Mouse (Mus musculus) left cerebral cortex, postnatal 36 days (tissue): ENCODE data around the gene Rab10. TPM values are rescaled to one million over a fixed set of nuclear protein-coding genes. Genes with fewer than 3 reads are reported as not detected.
A peak's percentile ranks its signal among the peaks of the same experiment; 100 is the strongest.

Source experiments
- DNase-seq, 2 experiments: peaks; one replicate each; pipeline ENCODE4 v3.0.0; 2021 to 2022; ENCODE audit warnings: low spot score in 2 of 2, mixed read lengths in 1 of 2
- intact Hi-C: fragments of 180-260 bp; cut with DNase I; formaldehyde crosslinking; loops from one replicate; pipeline ENCODE4 v1.15.1; 2025
- total RNA-seq, 2 experiments: library from RNA; stranded (reverse); gene quantifications; 2 replicates each; pipeline ENCODE4 v1.2.3; 2021

Rab10 gene
- total RNA-seq, 2 experiments from 2014 or later = 134 to 144 TPM

DNA sequence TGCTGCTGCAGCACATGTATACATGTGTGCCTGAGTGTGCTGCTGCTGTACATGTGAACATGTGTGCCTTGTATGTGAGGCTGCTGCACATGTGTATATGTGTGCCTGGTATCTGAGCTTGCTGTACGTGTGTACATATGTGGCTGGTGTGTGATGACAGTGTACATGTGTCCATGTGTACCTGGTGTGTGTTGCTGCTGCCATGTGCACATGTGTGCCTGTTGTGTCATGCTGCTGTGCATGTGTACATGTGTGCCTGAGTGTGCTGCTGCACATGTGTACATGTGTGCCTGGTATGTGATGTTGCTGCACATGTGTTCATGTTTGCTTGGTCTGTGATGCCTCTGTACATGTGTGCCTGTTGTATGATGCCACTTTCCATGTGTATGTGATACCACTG, 70.2 kb downstream of the Rab10 start:
- intact Hi-C loops = no loop called here

DNA sequence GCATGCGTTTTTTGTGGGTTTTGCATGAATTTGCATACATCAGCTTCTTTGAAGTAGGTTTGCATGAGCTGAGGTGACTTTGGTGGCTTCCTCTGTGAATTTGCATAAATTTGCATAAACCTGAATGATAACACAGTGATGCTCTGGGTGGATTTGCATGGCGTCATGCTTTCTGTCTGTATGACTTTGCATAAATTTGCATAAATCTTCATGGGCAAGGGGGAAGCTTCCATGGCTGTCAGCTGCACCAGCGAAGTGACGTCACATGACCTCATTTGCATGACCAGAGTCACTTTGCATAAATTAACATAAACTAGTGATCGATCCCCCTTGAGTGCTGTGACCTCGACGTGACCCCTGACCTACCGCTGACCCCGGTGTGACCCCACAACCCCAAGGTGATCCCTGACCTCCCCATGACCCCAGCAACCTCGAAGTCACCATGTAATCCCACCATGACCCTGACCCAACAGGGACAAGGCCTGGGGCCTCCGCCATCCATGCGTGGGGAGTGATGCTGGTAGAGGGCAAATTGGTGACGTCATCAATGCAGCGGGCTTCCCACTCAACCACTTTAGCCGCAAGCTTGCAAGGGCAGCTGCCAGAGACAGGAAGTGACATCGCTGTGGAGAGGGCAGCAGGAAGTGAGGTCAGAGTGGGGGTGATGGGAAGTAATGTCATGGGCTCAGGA, 71.3 kb downstream of the Rab10 start:
- intact Hi-C loops = no loop called here
- no peak for DNase-seq

More for the DNA sequence above, 70.2 kb downstream of the Rab10 start:
- DNase-seq = no peak

DNA sequence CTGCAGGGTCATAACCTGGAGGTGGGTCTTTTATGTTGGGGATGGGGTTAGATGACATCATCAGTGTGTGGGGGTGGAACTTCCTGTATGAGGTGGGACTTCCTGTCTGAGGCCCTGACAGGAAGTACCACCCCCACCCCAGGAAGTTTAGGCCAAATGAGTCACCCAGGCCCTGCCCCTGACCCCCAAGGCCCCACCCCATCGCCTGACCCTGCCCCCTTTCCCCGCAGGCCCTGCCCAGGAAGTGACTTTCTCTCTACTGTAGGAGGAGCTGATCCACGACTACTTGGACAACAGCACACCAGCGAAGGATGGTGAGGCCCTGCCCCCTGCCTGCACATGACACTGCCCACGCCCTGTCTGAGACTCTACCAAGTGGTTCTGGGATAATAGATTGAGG, 72.0 kb downstream of the Rab10 start:
- DNase-seq = no peak

DNA sequence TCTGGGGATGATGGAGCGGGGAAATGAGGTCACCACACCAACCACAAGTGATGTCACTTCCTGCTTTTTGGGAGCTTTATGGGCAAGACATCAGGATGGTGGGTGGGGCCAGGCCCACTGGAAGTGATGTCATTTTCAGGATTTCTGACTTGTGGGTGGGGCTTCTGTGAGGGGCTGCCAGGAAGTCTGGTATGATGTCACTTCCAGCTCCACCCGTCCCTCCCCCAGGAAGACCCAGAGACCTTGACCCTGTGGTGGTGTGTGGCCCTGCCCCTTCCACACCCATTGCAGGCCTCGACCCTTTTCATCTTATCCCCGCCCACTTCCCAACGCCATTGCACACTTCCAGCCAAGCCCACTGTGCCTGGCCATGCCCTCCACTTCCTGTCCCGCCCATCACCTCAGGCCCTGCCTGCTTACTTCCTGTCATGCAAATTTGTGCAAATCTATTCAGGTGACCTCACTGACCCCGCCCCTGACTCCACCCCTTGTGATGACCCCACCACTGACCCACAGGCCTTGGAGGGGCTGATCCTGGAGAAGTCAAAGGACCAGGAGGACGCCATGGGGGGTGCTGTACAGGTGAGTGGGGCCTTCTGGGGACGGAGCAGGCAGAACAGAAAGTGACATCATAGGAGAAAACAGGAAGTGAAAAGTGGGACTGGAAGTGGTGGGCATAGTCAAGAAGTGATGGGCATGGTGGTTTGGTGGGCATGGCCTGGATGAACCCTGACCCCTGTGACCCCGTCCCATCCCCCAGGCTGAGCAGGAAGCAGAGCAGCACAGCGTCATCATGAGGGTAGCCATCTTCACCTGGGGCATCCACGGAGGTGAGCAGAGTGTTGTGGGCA, 72.7 kb downstream of the Rab10 start:
- no peak for DNase-seq
- intact Hi-C loops = loop anchor here (2.0 kb wide), 1 partner anchor 72 kb away; the partner anchor contains the start of gene Rab10

More for the DNA sequence above, 72.0 kb downstream of the Rab10 start:
- intact Hi-C loops = loop anchor here (2.0 kb wide), 1 partner anchor 71 kb away; the partner anchor contains the start of gene Rab10

DNA sequence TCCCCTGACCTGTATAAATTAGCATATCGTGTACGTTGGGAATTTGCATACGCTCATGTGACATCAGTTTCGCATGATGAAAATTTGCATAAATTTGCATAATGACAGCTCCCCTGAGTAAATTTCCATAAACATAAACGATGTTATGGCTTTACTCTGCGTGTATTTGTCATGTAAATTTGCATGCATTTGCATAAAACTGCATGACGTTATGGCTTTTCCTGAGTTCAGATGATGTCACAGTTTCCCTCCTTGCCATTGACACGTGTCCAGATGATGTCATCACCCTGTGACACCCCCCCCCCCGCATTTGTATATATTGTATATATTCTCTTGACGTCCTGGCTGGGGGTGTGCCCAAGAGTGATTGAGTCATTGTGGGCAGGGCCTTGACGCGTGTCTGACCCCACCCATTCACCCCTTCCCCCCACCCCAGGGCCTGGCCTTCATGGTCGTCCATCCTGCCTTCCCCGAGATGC, 73.6 kb downstream of the Rab10 start:
- intact Hi-C loops = loop anchor here (2.0 kb wide), 1 partner anchor 73 kb away; the partner anchor contains the start of gene Rab10

DNA sequence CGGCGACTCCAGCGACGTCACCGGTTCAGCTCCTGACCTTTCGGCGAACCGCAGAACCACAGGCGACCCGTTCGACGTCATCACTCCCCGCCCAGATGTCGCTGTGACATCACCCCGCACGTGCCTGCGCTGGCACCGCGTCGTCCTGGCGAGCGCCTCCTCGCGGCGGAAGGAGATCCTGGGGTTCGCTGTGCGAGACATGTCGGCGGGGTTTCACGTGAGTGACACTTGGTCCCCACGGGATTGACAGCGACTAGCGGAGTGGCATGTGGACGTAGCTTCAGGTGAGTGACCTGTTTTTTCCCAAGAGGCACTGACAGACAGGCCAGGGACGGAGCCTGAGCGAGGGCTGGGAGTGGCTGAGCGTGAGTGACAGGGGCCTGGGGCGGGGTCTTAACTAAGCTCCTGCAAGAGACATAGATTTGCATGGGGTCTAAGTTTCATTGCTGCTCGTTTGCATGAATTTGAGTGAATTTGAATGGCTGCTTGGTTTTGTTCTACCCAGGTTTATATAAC, 74.1 kb downstream of the Rab10 start:
- intact Hi-C loops = loop anchor here (1.0 to 2.0 kb wide), 2 partner anchors 73 to 130 kb away; partner anchors contain the start of genes Kif3c and Rab10
- peak; percentile 97 to 98 for DNase-seq

More for the DNA sequence above, 73.6 kb downstream of the Rab10 start:
- DNase-seq = no peak

DNA sequence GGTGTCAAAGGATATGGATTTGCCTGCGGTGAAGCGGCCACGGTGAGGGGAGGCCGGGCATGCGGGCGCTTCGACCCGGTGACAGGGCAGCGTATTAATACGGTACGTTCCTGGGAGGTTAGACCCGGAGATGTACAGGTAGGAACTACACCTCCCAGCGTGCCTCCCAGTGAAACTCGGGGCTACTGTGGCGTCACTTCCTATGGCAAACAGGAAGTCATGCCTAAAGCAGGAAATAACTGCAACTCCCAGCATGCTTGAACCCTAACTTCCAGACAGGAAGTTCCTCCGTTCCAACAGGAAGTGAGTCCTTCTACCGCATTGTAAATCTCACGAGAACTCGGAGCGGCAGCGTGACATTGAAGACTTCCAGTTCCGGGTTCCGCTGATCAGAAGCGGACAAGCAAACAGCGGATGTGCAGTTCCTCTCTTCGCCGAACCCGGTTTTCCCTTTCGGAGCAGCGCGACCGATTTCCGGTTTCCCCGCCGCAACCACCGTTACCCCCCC, 74.6 kb downstream of the Rab10 start:
- intact Hi-C loops = loop anchor here (1.0 kb wide), 1 partner anchor 130 kb away; the partner anchor contains the start of gene Kif3c
- peak; percentile 91 to 92 for DNase-seq

DNA sequence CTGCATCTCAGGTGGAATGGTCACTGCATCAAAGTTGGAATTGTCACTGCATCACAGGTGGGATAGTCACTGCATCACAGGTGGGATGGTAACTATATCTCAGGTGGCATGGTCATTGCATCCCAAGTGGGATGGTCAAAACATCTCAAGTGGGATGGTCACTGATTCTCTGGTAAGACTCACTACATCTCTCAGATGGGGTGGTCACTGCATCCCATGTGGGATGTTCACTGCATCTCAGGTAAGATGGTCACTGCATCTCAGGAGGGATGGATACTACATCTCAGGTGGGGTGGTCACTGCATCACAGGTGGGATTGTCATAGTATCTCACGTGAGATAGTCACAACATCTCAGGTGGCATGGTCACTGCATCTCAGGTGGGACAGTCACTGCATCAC, 75.7 kb downstream of the Rab10 start:
- DNase-seq = no peak
- intact Hi-C loops = no loop called here

DNA sequence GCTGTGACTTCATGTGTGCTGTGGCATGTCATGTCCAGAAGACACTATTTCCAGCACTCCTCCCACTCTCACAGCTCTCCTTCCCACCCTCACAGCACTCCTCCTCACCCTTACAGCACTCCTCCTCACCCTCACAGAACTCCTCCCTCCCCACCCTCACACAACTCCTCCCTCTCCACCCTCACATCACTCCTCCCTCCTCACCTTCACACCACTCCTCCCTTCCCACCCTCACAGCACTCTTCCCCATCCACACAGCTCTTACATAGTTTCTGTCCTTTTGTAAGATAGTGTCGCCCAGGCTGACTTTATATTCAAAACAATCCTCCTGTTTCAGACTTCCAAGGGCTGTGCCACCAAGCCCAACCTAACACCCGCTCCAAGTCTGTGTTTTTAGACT, 86.4 kb downstream of the Rab10 start:
- intact Hi-C loops = no loop called here
- no peak for DNase-seq

DNA sequence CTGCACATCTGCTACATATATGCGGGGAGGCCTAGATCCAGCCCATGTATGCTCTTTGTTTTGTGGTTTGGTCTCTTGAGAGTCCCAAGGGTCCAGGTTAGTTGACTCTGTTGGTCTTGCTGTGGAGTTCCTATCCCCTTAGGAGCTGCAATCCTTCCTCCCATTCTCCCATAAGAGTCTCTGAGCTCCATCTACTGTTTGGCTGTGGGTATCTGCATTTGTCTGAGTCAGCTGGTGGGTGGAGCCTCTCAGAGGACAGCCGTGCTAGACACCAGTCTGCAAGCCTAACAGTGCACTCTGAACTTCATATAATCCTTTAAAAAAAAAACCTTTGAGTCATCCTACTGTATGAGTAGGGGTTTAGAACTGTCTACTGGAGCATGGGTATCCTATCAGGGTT, 99.6 kb downstream of the Rab10 start:
- intact Hi-C loops = no loop called here
- DNase-seq = no peak

DNA sequence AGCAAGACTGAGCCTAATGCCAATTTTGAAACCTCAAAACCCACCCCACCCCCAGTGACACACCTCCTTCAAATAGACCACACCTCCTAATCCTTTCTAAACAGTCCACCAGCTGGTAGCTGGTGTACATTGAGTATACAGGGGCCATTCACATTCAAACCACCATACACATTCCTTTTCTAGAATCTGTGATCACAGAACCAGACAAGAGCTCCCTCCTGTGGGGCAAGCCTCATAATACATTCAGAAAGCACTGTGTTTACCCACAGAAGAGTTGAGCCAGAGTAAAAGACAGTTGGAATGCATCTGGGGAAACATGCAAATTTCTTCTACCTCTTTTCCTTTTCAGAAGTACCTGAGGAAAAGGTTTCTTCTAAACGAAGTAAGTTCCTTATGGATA, 100.6 kb downstream of the Rab10 start:
- intact Hi-C loops = no loop called here
- DNase-seq = no peak

Other genes with a start within 250 kb of the Rab10 start
- gene Kif3c, start 55.2 kb upstream of the Rab10 start, total RNA-seq = 100 to 1,000 TPM; 188 to 200 TPM
- 10 to 100 TPM; 26.0 to 35.6 TPM for gene Asxl2, start 116.9 kb upstream of the Rab10 start, total RNA-seq